Mouse (Mus musculus) midbrain, embryonic 11.5 days (tissue): ENCODE measurements around the gene Clec12a. TPM values are rescaled to one million over a fixed set of nuclear protein-coding genes. Genes with fewer than 3 reads are reported as not detected.

Experiments used
- ATAC-seq: fragments of 200-750 bp; cut with Nextera tagmentation; 2 replicates; pipeline ENCODE4 v1.8.0; 2017; ENCODE audit warnings: moderate TSS enrichment, moderate library complexity; ENCODE audit not compliant: low FRiP score
- DNase-seq: peaks from one replicate; pipeline ENCODE4 v3.0.0; 2015; ENCODE audit warnings: low spot score; ENCODE audit errors: missing footprints
- H3K27ac ChIP-seq: fragments of 300-500 bp; sonication (generic); 2 replicates; pipeline ENCODE4 v1.5.1; 2014; ENCODE audit warnings: low read depth, low read length
- H3K27me3 ChIP-seq: fragments of 300-500 bp; sonication (generic); 2 replicates; pipeline ENCODE4 v1.6.1; 2014; ENCODE audit warnings: mild to moderate bottlenecking, low read length, moderate library complexity, mixed read lengths; ENCODE audit not compliant: control insufficient read depth, insufficient read depth
- H3K36me3 ChIP-seq: fragments of 300-500 bp; sonication (generic); 2 replicates; pipeline ENCODE4 v1.6.1; 2014; ENCODE audit warnings: mild to moderate bottlenecking, low read length, moderate library complexity, mixed read lengths; ENCODE audit not compliant: control insufficient read depth, insufficient read depth
- H3K4me1 ChIP-seq: fragments of 300-500 bp; sonication (generic); 2 replicates; pipeline ENCODE4 v1.6.1; 2014; ENCODE audit warnings: low read length; ENCODE audit not compliant: control insufficient read depth, insufficient read depth
- H3K4me2 ChIP-seq: fragments of 300-500 bp; sonication (generic); 2 replicates; pipeline ENCODE4 v1.6.1; 2014; ENCODE audit warnings: mild to moderate bottlenecking, moderate library complexity
- H3K4me3 ChIP-seq: fragments of 300-500 bp; sonication (generic); 2 replicates; pipeline ENCODE4 v1.5.1; 2014; ENCODE audit warnings: low read depth, low read length
- H3K9ac ChIP-seq: fragments of 300-500 bp; sonication (generic); 2 replicates; pipeline ENCODE4 v1.6.1; 2014; ENCODE audit warnings: low read length
- H3K9me3 ChIP-seq: fragments of 300-500 bp; sonication (generic); 2 replicates; pipeline ENCODE4 v1.6.1; 2016; ENCODE audit warnings: low read length; ENCODE audit not compliant: control insufficient read depth
- WGBS: fragments of 180-500 bp; shearing (Covaris S2); extraction: QIAGEN DNeasy Blood & Tissue Kit; methylation state at CpG from one replicate; pipeline ENCODE4 v1.1.7; 2014; 5-methylcytosine and 5-hydroxymethylcytosine counted together
- polyA plus RNA-seq: library from polyadenylated mRNA; unstranded; fragments of >200 nt; fragmentation: Nextera tagmentation; extraction: Ambion mirVana; gene quantifications from 2 replicates; pipeline ENCODE4 v1.2.1, GENCODE M21; 2014

Clec12a gene
- polyA plus RNA-seq, 1 experiment from 2014 or later: 0.10 TPM

DNA sequence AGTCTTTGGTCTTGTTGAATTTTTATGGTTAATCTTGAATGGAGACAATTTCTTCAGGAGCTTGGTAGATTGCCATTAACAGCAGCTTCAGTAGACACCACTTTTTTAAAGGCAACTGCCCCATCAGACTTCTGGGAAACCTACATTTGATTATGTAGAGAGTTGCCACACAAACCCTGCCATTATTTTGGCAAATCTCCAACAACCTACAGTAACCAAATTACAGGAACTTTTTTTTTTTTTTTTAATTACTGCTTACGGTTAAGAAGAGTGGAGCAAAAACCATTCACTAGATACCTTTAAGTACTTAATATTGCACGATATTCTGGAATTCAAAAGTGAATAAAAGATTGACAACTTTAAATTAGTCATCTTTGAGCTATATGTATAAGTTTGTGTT lies 17.0 kb downstream of the Clec12a start:
- H3K4me1 ChIP-seq: no peaks in the 10 kb centered on the region
- no peak overlapping the region for H3K27ac ChIP-seq
- no peaks in the 10 kb centered on the region for H3K36me3 ChIP-seq
- H3K9ac ChIP-seq: no peak overlapping the region
- ATAC-seq: no peak
- H3K4me2 ChIP-seq: no peak overlapping the region
- DNase-seq: peak; percentile 47
- H3K27me3 ChIP-seq: no peaks in the 10 kb centered on the region
- H3K4me3 ChIP-seq: no peak overlapping the region
- H3K9me3 ChIP-seq: no peaks in the 10 kb centered on the region
- 88% methylated on average over 2 of the region's 2 CpGs for WGBS

DNA sequence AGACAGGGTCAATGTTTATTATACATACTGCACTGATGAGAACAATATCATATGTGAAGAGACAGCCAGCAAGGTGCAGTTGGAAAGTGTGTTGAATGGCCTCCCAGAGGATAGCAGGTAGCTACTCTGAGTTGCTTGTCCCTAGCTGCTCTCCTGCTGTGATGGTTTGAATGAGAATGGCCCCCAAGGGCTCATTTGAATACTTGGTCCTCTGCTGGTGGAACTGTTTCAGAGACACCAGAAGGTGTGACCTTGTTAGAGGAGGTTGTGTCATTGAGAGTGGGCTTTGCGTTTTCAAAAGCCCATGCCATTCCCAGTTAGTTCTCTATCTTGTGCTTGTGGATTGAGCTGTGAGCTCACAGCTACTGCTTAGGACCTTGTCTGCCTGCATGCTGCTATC lies 21.5 kb downstream of the Clec12a start:
- Histone ChIP-seq H3K4me3 (no peak overlapping the region), H3K9ac (no peak overlapping the region), H3K27me3 (no peaks in the 10 kb centered on the region), H3K27ac (no peak overlapping the region), H3K4me1 (no peaks in the 10 kb centered on the region), H3K4me2 (no peak overlapping the region), H3K36me3 (no peaks in the 10 kb centered on the region), H3K9me3 (no peaks in the 10 kb centered on the region)
- DNase-seq (no peak), ATAC-seq (no peak)
- 42% methylated on average over 1 of the region's 1 CpGs for WGBS

DNA sequence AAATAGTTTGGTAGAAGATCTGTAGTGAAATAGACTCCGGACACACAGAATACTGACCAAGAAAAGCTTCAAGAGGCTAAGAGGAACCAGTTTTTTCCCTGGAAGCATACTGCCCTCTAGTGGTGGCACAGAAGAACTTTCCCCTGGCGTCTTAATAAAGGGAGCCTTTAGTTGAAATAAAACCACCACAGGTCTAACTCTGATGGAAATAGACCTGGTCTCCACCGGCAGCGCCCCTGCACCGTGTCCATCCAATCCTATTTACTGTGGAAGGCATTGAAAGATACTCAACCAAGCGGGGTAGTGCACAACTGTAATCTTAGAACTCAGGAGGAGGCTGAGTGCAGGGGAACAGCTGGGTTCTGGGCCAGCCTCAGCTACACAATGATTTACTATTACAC lies 23.5 kb downstream of the Clec12a start:
- no peaks in the 10 kb centered on the region for H3K9me3 ChIP-seq
- no peak overlapping the region for H3K9ac ChIP-seq
- peak; percentile 89 for DNase-seq
- H3K4me3 ChIP-seq: no peak overlapping the region
- H3K36me3 ChIP-seq: no peaks in the 10 kb centered on the region
- H3K4me2 ChIP-seq: no peak overlapping the region
- no peaks in the 10 kb centered on the region for H3K4me1 ChIP-seq
- no peaks in the 10 kb centered on the region for H3K27me3 ChIP-seq
- WGBS: 18% methylated on average over 6 of the region's 6 CpGs
- no peak overlapping the region for H3K27ac ChIP-seq
- peak; percentile 71 for ATAC-seq

DNA sequence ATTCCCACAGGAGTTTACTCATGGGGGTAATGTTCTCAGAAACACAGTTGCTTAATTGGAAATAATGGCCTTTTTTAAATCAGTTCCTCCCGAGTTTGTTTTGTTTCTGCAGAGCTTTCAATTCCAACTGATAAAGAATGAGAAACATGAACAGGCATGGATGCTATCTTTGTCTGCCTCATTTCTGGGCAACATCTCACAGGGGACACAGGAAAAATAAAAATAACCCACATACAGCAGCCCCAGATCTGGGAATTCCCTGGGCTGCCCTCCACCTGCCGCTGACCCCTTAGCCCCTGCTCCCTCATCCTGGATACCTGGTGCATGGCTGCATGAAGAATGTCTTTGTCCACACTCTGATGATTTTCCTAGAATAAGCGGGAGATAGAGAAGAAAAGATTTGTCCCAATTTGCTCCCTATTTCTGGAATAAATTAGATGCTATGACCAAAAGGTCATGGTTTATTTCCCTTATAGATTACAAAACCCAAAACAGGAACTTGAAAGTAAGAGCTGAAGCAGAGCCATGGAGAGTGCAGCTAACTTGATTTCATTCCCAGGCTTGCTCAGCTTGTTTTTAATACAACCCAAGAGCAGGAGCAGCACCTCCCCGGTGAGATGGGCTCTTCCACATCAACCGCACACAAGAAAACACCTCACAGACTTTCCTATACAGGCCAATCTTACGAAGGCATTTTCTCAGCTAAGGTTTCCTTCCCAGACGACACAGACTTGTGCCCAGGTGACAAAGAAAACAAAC lies 27.1 kb downstream of the Clec12a start:
- DNase-seq (no peak), ATAC-seq (no peak)
- Histone ChIP-seq H3K4me1 (no peaks in the 10 kb centered on the region), H3K4me3 (no peak overlapping the region), H3K4me2 (no peak overlapping the region), H3K9ac (no peak overlapping the region), H3K27ac (no peak overlapping the region), H3K36me3 (no peaks in the 10 kb centered on the region), H3K9me3 (no peaks in the 10 kb centered on the region), H3K27me3 (no peaks in the 10 kb centered on the region)
- WGBS: 68% methylated on average over 7 of the region's 7 CpGs

DNA sequence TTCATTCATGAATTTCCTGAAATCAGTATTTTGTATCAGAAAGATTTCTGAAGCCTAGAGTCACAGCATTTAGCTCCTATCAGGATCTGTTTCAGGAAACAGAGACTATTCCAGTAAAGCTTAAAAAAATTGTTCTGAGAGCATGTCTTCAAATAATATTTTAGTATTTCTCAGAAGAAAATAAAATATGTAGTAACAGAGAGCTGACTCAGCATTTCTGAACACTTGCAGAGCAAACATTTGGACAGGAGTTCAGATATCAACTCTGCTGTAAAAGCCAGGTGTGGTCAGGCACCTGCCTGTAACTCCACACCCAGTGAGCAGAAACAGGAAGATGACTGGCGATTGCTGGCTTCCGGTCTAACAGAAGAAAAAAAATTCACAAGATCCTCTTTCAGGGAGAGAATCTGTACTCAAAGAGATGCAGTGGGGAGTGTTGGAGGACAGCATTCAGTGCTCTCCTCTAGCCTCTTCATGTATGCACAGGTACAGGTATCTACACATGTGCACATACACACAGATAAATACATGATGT lies 32.5 kb downstream of the Clec12a start:
- H3K27ac ChIP-seq: no peak overlapping the region
- H3K9me3 ChIP-seq: no peaks in the 10 kb centered on the region
- no peak for DNase-seq
- no peak overlapping the region for H3K4me2 ChIP-seq
- WGBS: 93% methylated on average over 2 of the region's 2 CpGs
- H3K9ac ChIP-seq: no peak overlapping the region
- H3K27me3 ChIP-seq: no peaks in the 10 kb centered on the region
- no peak for ATAC-seq
- no peak overlapping the region for H3K4me3 ChIP-seq
- H3K4me1 ChIP-seq: no peaks in the 10 kb centered on the region
- H3K36me3 ChIP-seq: no peaks in the 10 kb centered on the region

DNA sequence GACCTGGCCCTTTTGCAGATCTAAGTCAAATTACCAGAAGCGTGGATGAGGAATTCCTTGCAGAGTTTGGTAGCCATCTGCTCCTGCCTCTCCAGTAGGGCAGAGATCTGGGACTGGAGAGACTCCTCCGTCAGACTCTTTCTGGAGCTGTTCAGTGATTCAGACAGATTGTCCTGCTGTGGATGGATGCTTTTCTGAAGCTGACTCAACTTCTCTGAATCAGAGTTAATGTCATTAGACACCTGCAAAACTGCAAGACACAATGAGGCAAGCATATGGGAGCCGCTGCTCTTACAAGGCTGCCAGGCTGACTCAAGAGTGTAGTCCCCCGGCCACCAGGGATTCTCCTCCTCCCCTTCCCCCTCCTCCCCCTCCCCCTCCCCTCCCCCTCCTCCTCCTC lies 38.0 kb downstream of the Clec12a start:
- H3K27me3 ChIP-seq: no peaks in the 10 kb centered on the region
- H3K9me3 ChIP-seq: no peaks in the 10 kb centered on the region
- no peak overlapping the region for H3K4me2 ChIP-seq
- no peak for DNase-seq
- no peak overlapping the region for H3K27ac ChIP-seq
- 69% methylated on average over 4 of the region's 4 CpGs for WGBS
- H3K9ac ChIP-seq: no peak overlapping the region
- no peaks in the 10 kb centered on the region for H3K4me1 ChIP-seq
- H3K36me3 ChIP-seq: no peaks in the 10 kb centered on the region
- ATAC-seq: no peak
- no peak overlapping the region for H3K4me3 ChIP-seq

DNA sequence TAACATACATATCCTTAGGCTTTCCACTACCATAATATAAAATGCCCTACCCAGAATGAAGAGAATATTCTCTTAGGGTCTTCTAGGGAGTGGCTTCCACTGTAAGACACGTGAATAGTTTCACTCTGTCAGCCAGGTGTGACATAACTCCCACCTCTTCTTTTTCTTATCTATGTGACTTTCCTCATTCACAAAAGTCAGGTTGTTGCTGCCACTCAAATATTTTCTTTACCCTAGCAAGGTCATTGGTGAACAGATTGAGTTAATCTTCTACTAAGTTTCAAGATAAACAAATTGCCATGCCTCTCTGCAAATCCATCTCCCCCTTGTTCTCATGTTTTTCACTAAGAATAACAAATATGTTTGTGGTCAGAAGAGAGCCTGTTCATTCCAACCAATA lies 39.2 kb downstream of the Clec12a start:
- no peaks in the 10 kb centered on the region for H3K27me3 ChIP-seq
- H3K9me3 ChIP-seq: no peaks in the 10 kb centered on the region
- ATAC-seq (no peak), DNase-seq (no peak)
- no peaks in the 10 kb centered on the region for H3K4me1 ChIP-seq
- H3K9ac ChIP-seq: no peak overlapping the region
- H3K27ac ChIP-seq: no peak overlapping the region
- WGBS: 88% methylated on average over 1 of the region's 1 CpGs
- no peak overlapping the region for H3K4me2 ChIP-seq
- no peak overlapping the region for H3K4me3 ChIP-seq
- no peaks in the 10 kb centered on the region for H3K36me3 ChIP-seq

DNA sequence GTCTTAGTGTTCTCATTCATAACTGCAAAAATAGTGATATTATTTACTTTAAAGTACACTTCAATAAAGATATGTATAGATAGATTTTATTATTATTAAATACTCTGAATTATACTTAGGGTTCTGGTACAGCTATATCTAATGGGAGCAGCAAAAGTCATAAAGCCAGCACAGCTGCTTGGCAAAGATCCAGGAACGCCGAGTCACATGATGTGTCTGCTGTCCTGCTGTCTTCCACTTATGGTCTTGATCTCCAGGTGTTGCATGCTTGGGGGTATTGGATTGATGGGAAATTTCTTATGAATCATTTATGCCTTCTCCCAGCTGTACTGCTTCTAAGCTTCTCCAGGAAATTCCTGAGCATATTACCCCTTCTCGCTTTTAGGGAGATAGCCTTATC lies 41.0 kb downstream of the Clec12a start:
- H3K4me3 ChIP-seq: no peak overlapping the region
- 85% methylated on average over 3 of the region's 3 CpGs for WGBS
- ATAC-seq: no peak

DNA sequence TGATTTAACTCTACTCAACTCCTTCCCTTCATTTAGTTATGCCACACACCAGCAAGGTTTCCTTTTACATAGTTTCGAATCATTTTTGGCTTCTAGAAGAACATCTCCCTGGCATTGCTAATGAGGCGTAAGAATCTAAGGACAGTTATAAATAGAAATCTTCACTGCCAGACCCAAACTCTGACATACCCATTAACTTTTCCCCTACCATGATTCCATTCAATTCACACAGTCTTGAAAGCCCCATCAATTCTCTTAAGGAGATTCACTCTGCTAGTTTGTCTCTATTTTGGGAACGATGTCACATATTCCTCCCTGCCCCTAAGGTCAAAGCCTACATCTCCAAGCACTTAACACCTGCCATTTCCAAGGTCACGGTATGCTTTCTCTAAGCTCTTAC lies 42.5 kb downstream of the Clec12a start:
- Histone ChIP-seq H3K4me2 (no peak overlapping the region), H3K36me3 (no peaks in the 10 kb centered on the region), H3K9ac (no peak overlapping the region), H3K27me3 (no peaks in the 10 kb centered on the region), H3K9me3 (no peaks in the 10 kb centered on the region), H3K4me1 (no peaks in the 10 kb centered on the region), H3K4me3 (no peak overlapping the region), H3K27ac (no peak overlapping the region)
- DNase-seq (no peak), ATAC-seq (no peak)
- 77% methylated on average over 4 of the region's 4 CpGs for WGBS

More for the DNA sequence above, 41.0 kb downstream of the Clec12a start:
- Histone ChIP-seq H3K27me3 (no peaks in the 10 kb centered on the region), H3K4me1 (no peaks in the 10 kb centered on the region), H3K9me3 (no peaks in the 10 kb centered on the region), H3K4me2 (no peak overlapping the region), H3K27ac (no peak overlapping the region), H3K36me3 (no peaks in the 10 kb centered on the region), H3K9ac (no peak overlapping the region)
- DNase-seq: no peak
